Mouse (Mus musculus) heart, embryonic 15.5 days (tissue): ENCODE data around the gene Klc2. TPM values are rescaled to one million over a fixed set of nuclear protein-coding genes. Genes with fewer than 3 reads are reported as not detected.
A peak's percentile ranks its signal among the peaks of the same experiment; 100 is the strongest.

Experiments
- ATAC-seq: fragments of 200-750 bp; cut with Nextera tagmentation; replicated peaks from 2 replicates; pipeline ENCODE4 v1.8.0; 2017; ENCODE audit warnings: low read depth, moderate TSS enrichment; ENCODE audit not compliant: insufficient number of reproducible peaks, insufficient read depth, low FRiP score
- H3K27ac ChIP-seq: fragments of 300-500 bp; sonication (generic); 2 replicates; pipeline ENCODE4 v1.5.1; 2015; ENCODE audit warnings: mild to moderate bottlenecking, inconsistent platforms
- H3K27me3 ChIP-seq: fragments of 300-500 bp; sonication (generic); 2 replicates; pipeline ENCODE4 v1.6.1; 2015; ENCODE audit warnings: inconsistent platforms
- H3K36me3 ChIP-seq: fragments of 300-500 bp; sonication (generic); 2 replicates; pipeline ENCODE4 v1.6.1; 2015; ENCODE audit warnings: mild to moderate bottlenecking, inconsistent platforms
- H3K4me1 ChIP-seq: fragments of 300-500 bp; sonication (generic); replicated peaks from 2 replicates; pipeline ENCODE4 v1.6.1; 2015; ENCODE audit warnings: inconsistent platforms
- H3K4me2 ChIP-seq: fragments of 300-500 bp; sonication (generic); 2 replicates; pipeline ENCODE4 v1.6.1; 2015; ENCODE audit warnings: inconsistent platforms, mild to moderate bottlenecking, moderate library complexity
- H3K4me3 ChIP-seq: fragments of 300-500 bp; sonication (generic); 2 replicates; pipeline ENCODE4 v1.5.1; 2015; ENCODE audit warnings: mild to moderate bottlenecking, inconsistent platforms
- H3K9ac ChIP-seq: fragments of 300-500 bp; sonication (generic); 2 replicates; pipeline ENCODE4 v1.6.1; 2015; ENCODE audit warnings: mild to moderate bottlenecking, inconsistent platforms
- H3K9me3 ChIP-seq: fragments of 300-500 bp; sonication (generic); replicated peaks from 2 replicates; pipeline ENCODE4 v1.6.1; 2016; ENCODE audit warnings: inconsistent platforms
- WGBS: fragments of 180-500 bp; shearing (Covaris S2); methylation state at CpG from one replicate; pipeline ENCODE4 v1.1.7; 2015; ENCODE audit warnings: mixed read lengths; 5-methylcytosine and 5-hydroxymethylcytosine counted together
- polyA plus RNA-seq: library from polyadenylated mRNA; unstranded; fragments of >200 nt; fragmentation: Nextera tagmentation; extraction: Ambion mirVana; gene quantifications from 2 replicates; pipeline ENCODE4 v1.2.1, GENCODE M21; 2015

Klc2 gene
- polyA plus RNA-seq, 1 experiment from 2014 or later = 17.1 TPM

DNA sequence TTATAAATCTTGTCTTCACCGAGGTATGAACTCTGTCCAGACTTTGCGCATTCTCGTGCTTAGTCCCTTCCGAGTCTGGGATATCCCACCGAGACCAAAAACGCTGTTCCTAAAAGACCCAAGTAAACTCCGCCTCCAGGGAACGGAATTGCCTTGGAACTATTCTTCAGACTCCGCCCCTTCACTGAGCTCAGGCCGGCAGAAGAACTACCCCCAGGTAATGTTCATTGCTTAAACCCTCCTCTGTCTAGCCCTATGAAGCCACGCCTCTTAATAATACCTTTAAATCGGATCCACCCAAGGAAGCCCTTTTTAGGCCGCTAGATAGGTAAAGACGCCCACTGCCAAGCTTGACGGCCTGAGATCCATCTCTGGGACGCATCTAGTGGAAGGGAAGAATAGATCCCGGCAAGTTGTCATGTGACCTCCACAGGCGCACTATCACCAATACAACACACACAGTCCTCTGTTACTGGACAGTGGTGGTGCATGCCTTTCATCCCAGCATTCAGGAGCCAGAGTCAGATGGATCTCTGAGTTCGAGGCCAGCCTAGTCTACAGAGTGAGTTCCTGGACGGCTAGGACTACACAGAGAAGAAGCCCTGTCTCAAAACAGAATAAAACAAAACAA lies 45.9 kb downstream of the Klc2 start:
- peak overlapping the region; percentile 94 for H3K4me2 ChIP-seq
- H3K27me3 ChIP-seq = peaks cover 39% of the 10 kb centered on the region
- H3K4me3 ChIP-seq = peak overlapping the region; percentile 51
- no peak for ATAC-seq
- 0 out of 2 replicates have a peak overlapping the region, but pooled peaks have one; percentile 34 for H3K9ac ChIP-seq
- H3K4me1 ChIP-seq = peaks cover 45% of the 10 kb centered on the region
- 2% methylated on average over 20 of the region's 20 CpGs for WGBS
- H3K9me3 ChIP-seq = no peaks in the 10 kb centered on the region
- H3K27ac ChIP-seq = peak overlapping the region; percentile 67; the same call in 1 of the 2 replicates
- H3K36me3 ChIP-seq = no peaks in the 10 kb centered on the region

- WGBS = 3% methylated on average over 40 of the region's 40 CpGs
- H3K27ac ChIP-seq = peak overlapping the region; percentile 67
- H3K27me3 ChIP-seq = peaks cover 39% of the 10 kb centered on the region
- H3K4me1 ChIP-seq = peaks cover 52% of the 10 kb centered on the region
- peak; percentile 65 for ATAC-seq
- peak overlapping the region; percentile 94 for H3K4me2 ChIP-seq
- no peaks in the 10 kb centered on the region for H3K9me3 ChIP-seq
- no peaks in the 10 kb centered on the region for H3K36me3 ChIP-seq
- peak overlapping the region; percentile 34 for H3K9ac ChIP-seq
- H3K4me3 ChIP-seq = peak overlapping the region; percentile 51
Observed at GRCm38 (mm10) chr19:5071545-5072369, 46.6 kb downstream of the Klc2 start.

DNA sequence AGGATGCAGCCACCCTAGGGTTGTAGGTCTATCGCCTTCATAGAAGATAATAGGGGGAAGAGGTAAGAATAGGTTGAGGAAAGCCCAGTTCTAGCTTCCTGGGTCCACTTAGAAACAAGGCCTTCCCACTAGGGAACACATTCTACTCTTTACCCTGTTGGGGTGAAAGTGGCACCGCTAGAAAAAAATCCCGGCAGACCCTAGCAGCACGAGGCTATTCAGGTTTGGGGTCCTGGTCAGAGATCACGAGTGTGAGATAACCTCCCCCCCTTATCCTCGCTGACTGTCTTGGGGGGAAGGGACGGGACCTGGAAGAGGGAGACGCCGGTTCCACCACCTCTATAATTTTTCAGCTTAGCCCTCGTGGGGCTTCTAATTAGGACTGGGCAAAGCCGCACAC lies 47.3 kb downstream of the Klc2 start:
- Histone ChIP-seq H3K36me3 (no peaks in the 10 kb centered on the region), H3K4me1 (peaks cover 53% of the 10 kb centered on the region), H3K27me3 (peaks cover 39% of the 10 kb centered on the region), H3K4me2 (peak overlapping the region; percentile 94), H3K4me3 (peak overlapping the region; percentile 51), H3K27ac (peak overlapping the region; percentile 67), H3K9ac (peak overlapping the region; percentile 34; the same call in 1 of the 2 replicates), H3K9me3 (no peaks in the 10 kb centered on the region)
- WGBS = 18% methylated on average over 11 of the region's 11 CpGs
- no peak for ATAC-seq

- no peaks in the 10 kb centered on the region for H3K9me3 ChIP-seq
- WGBS = 80% methylated on average over 7 of the region's 7 CpGs
- peaks cover 58% of the 10 kb centered on the region for H3K4me1 ChIP-seq
- peaks cover 39% of the 10 kb centered on the region for H3K27me3 ChIP-seq
- no peaks in the 10 kb centered on the region for H3K36me3 ChIP-seq
- H3K4me3 ChIP-seq = peak overlapping the region; percentile 17
- peak overlapping the region; percentile 94 for H3K4me2 ChIP-seq
- no peak for ATAC-seq
- no peak overlapping the region for H3K9ac ChIP-seq
- H3K27ac ChIP-seq = no peak overlapping the region
Observed at GRCm38 (mm10) chr19:5069978-5070377, 48.4 kb downstream of the Klc2 start.

- no peak for ATAC-seq
- Histone ChIP-seq H3K4me2 (peak overlapping the region; percentile 94), H3K36me3 (no peaks in the 10 kb centered on the region), H3K9me3 (no peaks in the 10 kb centered on the region), H3K9ac (no peak overlapping the region), H3K27me3 (peaks cover 34% of the 10 kb centered on the region), H3K27ac (no peak overlapping the region), H3K4me3 (peak overlapping the region; percentile 49; the same call in 1 of the 2 replicates), H3K4me1 (peaks cover 59% of the 10 kb centered on the region)
- 84% methylated on average over 5 of the region's 5 CpGs for WGBS
Observed at GRCm38 (mm10) chr19:5069486-5069885, 48.9 kb downstream of the Klc2 start.

- peak overlapping the region; percentile 49 for H3K4me3 ChIP-seq
- H3K9ac ChIP-seq = peak overlapping the region; percentile 56
- H3K4me2 ChIP-seq = peak overlapping the region; percentile 94
- peaks cover 59% of the 10 kb centered on the region for H3K4me1 ChIP-seq
- no peak overlapping the region for H3K27ac ChIP-seq
- H3K36me3 ChIP-seq = no peaks in the 10 kb centered on the region
- H3K9me3 ChIP-seq = no peaks in the 10 kb centered on the region
- H3K27me3 ChIP-seq = peaks cover 31% of the 10 kb centered on the region
- ATAC-seq = no peak
- 42% methylated on average over 21 of the region's 21 CpGs for WGBS
Observed at GRCm38 (mm10) chr19:5068570-5069234, 49.7 kb downstream of the Klc2 start.

GRCm38 (mm10) chr19:5067867-5068569 lies 50.3 kb downstream of the Klc2 start, which contains the start of gene Cd248:
Cd248 (plus strand) TSS chr19:5068078.
- Histone ChIP-seq H3K4me1 (peaks cover 58% of the 10 kb centered on the region), H3K9ac (peak within 1 kb of the TSS; percentile 56)
- ATAC-seq = peak; percentile 61

GRCm38 (mm10) chr19:5067040-5067799 lies 51.1 kb downstream of the Klc2 start:
- Histone ChIP-seq H3K27me3 (peaks cover 31% of the 10 kb centered on the region), H3K4me2 (peak overlapping the region; percentile 94), H3K9ac (peak overlapping the region; percentile 56), H3K36me3 (no peaks in the 10 kb centered on the region), H3K4me3 (peak overlapping the region; percentile 49), H3K27ac (peak overlapping the region; percentile 71), H3K9me3 (no peaks in the 10 kb centered on the region), H3K4me1 (peaks cover 50% of the 10 kb centered on the region)
- 5% methylated on average over 15 of the region's 15 CpGs for WGBS
- ATAC-seq = no peak; the same call in 1 of the 2 replicates

More at GRCm38 (mm10) chr19:5067867-5068569, 50.3 kb downstream of the Klc2 start, which contains the start of gene Cd248:
- Histone ChIP-seq H3K4me3 (peak within 1 kb of the TSS; percentile 49), H3K27ac (peak within 1 kb of the TSS; percentile 71), H3K4me2 (peak within 1 kb of the TSS; percentile 94), H3K9me3 (no peaks in the 10 kb centered on the region), H3K36me3 (no peaks in the 10 kb centered on the region), H3K27me3 (peaks cover 31% of the 10 kb centered on the region)
- WGBS = under 1% methylated on average over 49 of the region's 56 CpGs

DNA sequence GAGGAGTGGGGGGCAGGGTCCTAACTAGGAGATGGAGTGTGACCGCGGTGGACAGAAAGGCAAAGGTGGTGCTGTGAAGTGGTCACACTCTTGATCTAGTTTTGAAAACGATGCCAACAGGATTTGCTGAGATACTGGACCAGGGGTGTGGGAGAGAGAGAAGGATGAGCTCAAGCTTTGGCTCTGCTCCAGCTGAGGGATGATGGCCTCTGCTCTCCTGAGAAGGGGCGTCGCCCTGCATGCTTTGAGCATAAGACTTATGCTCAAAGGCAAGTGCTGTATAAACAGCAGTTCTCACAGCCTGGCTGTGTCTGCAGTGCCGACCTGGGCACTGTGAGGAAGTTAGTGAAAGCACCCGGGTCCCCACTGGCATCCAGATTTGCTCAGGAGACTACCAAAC lies 53.3 kb downstream of the Klc2 start:
- Histone ChIP-seq H3K4me2 (no peak overlapping the region), H3K4me3 (no peak overlapping the region), H3K4me1 (peaks cover 48% of the 10 kb centered on the region), H3K9ac (no peak overlapping the region), H3K36me3 (no peaks in the 10 kb centered on the region), H3K27ac (no peak overlapping the region), H3K9me3 (no peaks in the 10 kb centered on the region), H3K27me3 (peaks cover 18% of the 10 kb centered on the region)
- WGBS = 47% methylated on average over 7 of the region's 7 CpGs
- no peak for ATAC-seq

DNA sequence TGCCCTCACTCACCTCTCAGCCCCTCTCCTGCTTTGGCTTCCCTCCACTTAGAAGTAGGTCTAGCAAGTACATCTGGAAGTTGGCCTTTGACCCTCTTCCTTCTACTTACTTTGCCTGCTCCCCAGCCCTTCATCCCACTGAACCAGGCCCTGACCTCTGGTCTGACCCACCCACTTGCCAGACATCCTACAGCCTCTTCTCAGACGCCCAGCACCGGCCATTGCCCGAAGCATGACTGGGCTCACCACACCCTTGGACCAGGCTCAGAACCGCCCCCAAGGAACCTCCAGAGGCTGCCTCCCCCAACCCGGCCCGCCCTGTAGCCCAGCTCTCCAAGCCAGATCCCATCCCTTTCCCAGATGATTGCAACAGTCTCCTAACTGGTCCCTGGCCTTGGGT lies 55.9 kb downstream of the Klc2 start:
- Histone ChIP-seq H3K4me1 (peaks cover 43% of the 10 kb centered on the region), H3K27ac (no peak overlapping the region), H3K4me3 (no peak overlapping the region), H3K9ac (no peak overlapping the region), H3K9me3 (no peaks in the 10 kb centered on the region), H3K27me3 (no peaks in the 10 kb centered on the region), H3K36me3 (no peaks in the 10 kb centered on the region), H3K4me2 (no peak overlapping the region)
- WGBS = 61% methylated on average over 6 of the region's 6 CpGs
- no peak for ATAC-seq
